Mouse (Mus musculus): ENCODE measurements around the gene Cirbp. TPM values are rescaled to one million over a fixed set of nuclear protein-coding genes. Genes with fewer than 3 reads are reported as not detected.

Gene Cirbp
- polyA plus RNA-seq, 1 experiment from 2014 or later = 222 TPM

- Histone ChIP-seq H3K4me1 (replicated peaks; ENCODE audit: control insufficient read depth, insufficient read depth, low read length) (peaks cover 50% of the 10 kb centered on the region), H3K27ac (ENCODE audit: low read depth, low read length) (peak overlapping the region; percentile 92; the same call in 1 of the 2 replicates), H3K9ac (ENCODE audit: low read depth, low read length) (no peak overlapping the region), H3K4me2 (replicated peaks; ENCODE audit: low read depth) (0 out of 2 replicates have a peak overlapping the region, but pooled peaks have one; percentile 3), H3K36me3 (ENCODE audit: control insufficient read depth, insufficient read depth) (peaks cover 53% of the 10 kb centered on the region), H3K9me3 (ENCODE audit: control insufficient read depth) (no peaks in the 10 kb centered on the region), H3K27me3 (replicated peaks; ENCODE audit: control insufficient read depth, insufficient read depth, low read length) (no peaks in the 10 kb centered on the region), H3K4me3 (ENCODE audit: low read depth, low read length) (no peak overlapping the region)
- no peak for TF ChIP-seq CTCF (IDR thresholded peaks at IDR 0.05; ENCODE audit: low read depth)
- no peak for ATAC-seq
- 56% methylated on average over 7 of the region's 7 CpGs for WGBS
Observed at GRCm38 (mm10) chr10:80156752-80157053, 9.1 kb upstream of the Cirbp start.

GRCm38 (mm10) chr10:80157141-80157929, 8.4 kb upstream of the Cirbp start:
- H3K27me3 ChIP-seq (replicated peaks; ENCODE audit: control insufficient read depth, insufficient read depth, low read length) = no peaks in the 10 kb centered on the region
- no peaks in the 10 kb centered on the region for H3K9me3 ChIP-seq (ENCODE audit: control insufficient read depth)
- 63% methylated on average over 15 of the region's 15 CpGs for WGBS
- 0 out of 2 replicates have a peak overlapping the region, but pooled peaks have one; percentile 3 for H3K4me2 ChIP-seq (replicated peaks; ENCODE audit: low read depth)
- peak overlapping the region; percentile 92 for H3K27ac ChIP-seq (ENCODE audit: low read depth, low read length)
- H3K4me3 ChIP-seq (ENCODE audit: low read depth, low read length) = no peak overlapping the region
- peaks cover 50% of the 10 kb centered on the region for H3K36me3 ChIP-seq (ENCODE audit: control insufficient read depth, insufficient read depth)
- no peak for ATAC-seq
- TF ChIP-seq CTCF (IDR thresholded peaks at IDR 0.05; ENCODE audit: low read depth) = no peak
- H3K4me1 ChIP-seq (replicated peaks; ENCODE audit: control insufficient read depth, insufficient read depth, low read length) = peaks cover 47% of the 10 kb centered on the region
- peak overlapping the region; percentile 11; the same call in 1 of the 2 replicates for H3K9ac ChIP-seq (ENCODE audit: low read depth, low read length)

GRCm38 (mm10) chr10:80158307-80158986, 7.3 kb upstream of the Cirbp start:
- Histone ChIP-seq H3K27ac (ENCODE audit: low read depth, low read length) (peak overlapping the region; percentile 92), H3K9ac (ENCODE audit: low read depth, low read length) (0 out of 2 replicates have a peak overlapping the region, but pooled peaks have one; percentile 43), H3K4me3 (ENCODE audit: low read depth, low read length) (no peak overlapping the region), H3K4me2 (replicated peaks; ENCODE audit: low read depth) (peak overlapping the region; percentile 25), H3K36me3 (ENCODE audit: control insufficient read depth, insufficient read depth) (peaks cover 42% of the 10 kb centered on the region), H3K27me3 (replicated peaks; ENCODE audit: control insufficient read depth, insufficient read depth, low read length) (no peaks in the 10 kb centered on the region), H3K4me1 (replicated peaks; ENCODE audit: control insufficient read depth, insufficient read depth, low read length) (peaks cover 36% of the 10 kb centered on the region), H3K9me3 (ENCODE audit: control insufficient read depth) (no peaks in the 10 kb centered on the region)
- no peak for TF ChIP-seq CTCF (IDR thresholded peaks at IDR 0.05; ENCODE audit: low read depth)
- 8% methylated on average over 18 of the region's 18 CpGs for WGBS
- ATAC-seq = peak; percentile 12

- Histone ChIP-seq H3K9me3 (ENCODE audit: control insufficient read depth) (no peaks in the 10 kb centered on the region), H3K27me3 (replicated peaks; ENCODE audit: control insufficient read depth, insufficient read depth, low read length) (no peaks in the 10 kb centered on the region), H3K4me2 (replicated peaks; ENCODE audit: low read depth) (peak overlapping the region; percentile 69), H3K36me3 (ENCODE audit: control insufficient read depth, insufficient read depth) (peaks cover 36% of the 10 kb centered on the region), H3K4me3 (ENCODE audit: low read depth, low read length) (peak overlapping the region; percentile 26), H3K9ac (ENCODE audit: low read depth, low read length) (no peak overlapping the region), H3K4me1 (replicated peaks; ENCODE audit: control insufficient read depth, insufficient read depth, low read length) (peaks cover 37% of the 10 kb centered on the region), H3K27ac (ENCODE audit: low read depth, low read length) (peak overlapping the region; percentile 92)
- ATAC-seq = no peak; the same call in 1 of the 2 replicates
- no peak for TF ChIP-seq CTCF (IDR thresholded peaks at IDR 0.05; ENCODE audit: low read depth)
- 11% methylated on average over 12 of the region's 12 CpGs for WGBS
Observed at GRCm38 (mm10) chr10:80159021-80159560, 6.7 kb upstream of the Cirbp start.

- H3K4me1 ChIP-seq (replicated peaks; ENCODE audit: control insufficient read depth, insufficient read depth, low read length) = peaks cover 37% of the 10 kb centered on the region
- peaks cover 29% of the 10 kb centered on the region for H3K36me3 ChIP-seq (ENCODE audit: control insufficient read depth, insufficient read depth)
- H3K27me3 ChIP-seq (replicated peaks; ENCODE audit: control insufficient read depth, insufficient read depth, low read length) = no peaks in the 10 kb centered on the region
- peak; percentile 59 for ATAC-seq
- H3K9ac ChIP-seq (ENCODE audit: low read depth, low read length) = no peak overlapping the region; the same call in 1 of the 2 replicates
- under 1% methylated on average over 55 of the region's 55 CpGs for WGBS
- peak; percentile 16 for TF ChIP-seq CTCF (IDR thresholded peaks at IDR 0.05; ENCODE audit: low read depth)
- H3K9me3 ChIP-seq (ENCODE audit: control insufficient read depth) = no peaks in the 10 kb centered on the region
- peak overlapping the region; percentile 69 for H3K4me2 ChIP-seq (replicated peaks; ENCODE audit: low read depth)
- peak overlapping the region; percentile 26 for H3K4me3 ChIP-seq (ENCODE audit: low read depth, low read length)
- peak overlapping the region; percentile 92 for H3K27ac ChIP-seq (ENCODE audit: low read depth, low read length)
Observed at GRCm38 (mm10) chr10:80159561-80160454, 6.0 kb upstream of the Cirbp start.
